Mouse (Mus musculus) ES-Bruce4 (cell line): ENCODE measurements around the gene Uhrf1bp1.

Experiments used
- CTCF ChIP-seq: IDR thresholded peaks from one replicate; pipeline ENCODE4 v1.8.1; 2011; ENCODE audit warnings: low read depth, low read length
- EP300 ChIP-seq: IDR thresholded peaks from 2 replicates; pipeline ENCODE4 v1.6.1; 2011; ENCODE audit warnings: low read depth, low read length; ENCODE audit not compliant: insufficient read depth
- POLR2A ChIP-seq: IDR thresholded peaks from one replicate; pipeline ENCODE4 v1.8.1; 2011; ENCODE audit warnings: low read length; ENCODE audit not compliant: insufficient read depth

- TF ChIP-seq POLR2A: no peak
- TF ChIP-seq CTCF: no peak
- no peak for TF ChIP-seq EP300
Observed at GRCm38 (mm10) chr17:27814606-27815005, 41.6 kb upstream of the Uhrf1bp1 start.
